Mouse (Mus musculus) intestine, postnatal 0 days (tissue): ENCODE results near the gene Ikzf4. TPM values are rescaled to one million over a fixed set of nuclear protein-coding genes. Genes with fewer than 3 reads are reported as not detected.
"Not testable (repeated sequence)": the region's sequence is repeated elsewhere in the genome, so short reads cannot be mapped to it uniquely, and the experiment has no call there.

Experiments
- ATAC-seq: fragments of 200-750 bp; cut with Nextera tagmentation; 2 replicates; pipeline ENCODE4 v1.8.0; 2017; ENCODE audit warnings: mild to moderate bottlenecking, moderate TSS enrichment, moderate library complexity
- H3K27ac ChIP-seq: fragments of 300-500 bp; sonication (generic); 2 replicates; pipeline ENCODE4 v1.5.1; 2014; ENCODE audit warnings: mild to moderate bottlenecking, low read depth, low read length, moderate library complexity
- H3K27me3 ChIP-seq: fragments of 300-500 bp; sonication (generic); replicated peaks from 2 replicates; pipeline ENCODE4 v1.6.1; 2014; ENCODE audit warnings: low read length, mixed read lengths; ENCODE audit not compliant: control insufficient read depth, insufficient read depth
- H3K36me3 ChIP-seq: fragments of 300-500 bp; sonication (generic); 2 replicates; pipeline ENCODE4 v1.6.1; 2014; ENCODE audit warnings: mild to moderate bottlenecking, moderate library complexity; ENCODE audit not compliant: control insufficient read depth, insufficient read depth
- H3K4me1 ChIP-seq: fragments of 300-500 bp; sonication (generic); replicated peaks from 2 replicates; pipeline ENCODE4 v1.6.1; 2014; ENCODE audit warnings: antibody characterized with exemption, low read length, mixed read lengths; ENCODE audit not compliant: control insufficient read depth, insufficient read depth
- H3K4me2 ChIP-seq: fragments of 300-500 bp; sonication (generic); replicated peaks from 2 replicates; pipeline ENCODE4 v1.6.1; 2014; ENCODE audit warnings: low read depth, mild to moderate bottlenecking, moderate library complexity
- H3K4me3 ChIP-seq: fragments of 300-500 bp; sonication (generic); 2 replicates; pipeline ENCODE4 v1.5.1; 2014; ENCODE audit warnings: low read depth, low read length
- H3K9ac ChIP-seq: fragments of 300-500 bp; sonication (generic); 2 replicates; pipeline ENCODE4 v1.6.1; 2014; ENCODE audit warnings: mild to moderate bottlenecking, low read depth, low read length
- H3K9me3 ChIP-seq: fragments of 300-500 bp; sonication (generic); 2 replicates; pipeline ENCODE4 v1.6.1; 2016; ENCODE audit warnings: mixed run types; ENCODE audit not compliant: control insufficient read depth
- CTCF ChIP-seq: sonication (generic); IDR thresholded peaks from 2 replicates; pipeline ENCODE4 v1.5.1; 2016; ENCODE audit warnings: low read depth, mild to moderate bottlenecking, control low read depth, antibody characterized with exemption, moderate library complexity
- WGBS: fragments of 180-500 bp; shearing (Covaris S2); extraction: QIAGEN DNeasy Blood & Tissue Kit; methylation state at CpG from one replicate; pipeline ENCODE4 v1.1.7; 2014; 5-methylcytosine and 5-hydroxymethylcytosine counted together
- polyA plus RNA-seq: library from polyadenylated mRNA; unstranded; fragments of >200 nt; fragmentation: Nextera tagmentation; extraction: Ambion mirVana; gene quantifications from 2 replicates; pipeline ENCODE4 v1.2.1, GENCODE M21; 2015

The Ikzf4 gene
- polyA plus RNA-seq, 1 experiment from 2014 or later, result 0.95 TPM

- Histone ChIP-seq H3K4me2 (peak overlapping the region; percentile 79), H3K27ac (0 out of 2 replicates have a peak overlapping the region, but pooled peaks have one; percentile 46), H3K9me3 (no peaks in the 10 kb centered on the region), H3K4me3 (peak overlapping the region; percentile 86), H3K4me1 (no peaks in the 10 kb centered on the region), H3K9ac (peak overlapping the region; percentile 89), H3K36me3 (peaks cover 20% of the 10 kb centered on the region), H3K27me3 (no peaks in the 10 kb centered on the region)
- ATAC-seq, result no peak
- no peak for TF ChIP-seq CTCF
- 29% methylated on average over 7 of the region's 7 CpGs for WGBS
These were observed 20.4 kb downstream of the Ikzf4 start for GRCm38 (mm10) chr10:128625287-128625894.

GRCm38 (mm10) chr10:128623106-128623613 lies 22.6 kb downstream of the Ikzf4 start:
- H3K36me3 ChIP-seq, result peaks cover 20% of the 10 kb centered on the region
- H3K27ac ChIP-seq, H3K27me3 ChIP-seq, H3K9me3 ChIP-seq, ATAC-seq, H3K4me2 ChIP-seq, H3K4me3 ChIP-seq, H3K9ac ChIP-seq, H3K4me1 ChIP-seq: not testable (repeated sequence)
- WGBS, result 83% methylated on average over 4 of the region's 4 CpGs

DNA sequence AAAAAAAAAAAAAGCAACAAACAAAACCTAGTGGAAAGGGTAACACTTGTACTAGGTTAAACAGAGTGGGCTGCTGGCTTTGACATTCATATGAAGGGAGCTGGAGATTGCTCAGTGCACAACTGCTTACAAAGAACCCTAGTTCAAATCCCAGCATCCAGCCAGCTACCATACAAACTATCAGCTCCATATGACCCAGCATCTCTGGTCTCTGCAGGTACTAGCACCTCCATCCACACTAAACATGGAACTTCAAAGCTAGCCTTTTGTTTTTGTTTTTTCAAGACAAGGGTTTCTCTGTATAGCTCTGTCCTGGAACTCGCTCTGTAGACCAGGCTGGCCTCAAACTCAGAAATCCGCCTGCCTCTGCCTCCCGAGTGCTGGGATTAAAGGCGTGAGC lies 23.1 kb downstream of the Ikzf4 start:
- 91% methylated on average over 4 of the region's 4 CpGs for WGBS

GRCm38 (mm10) chr10:128621986-128622520 lies 23.7 kb downstream of the Ikzf4 start:
- WGBS, result 72% methylated on average over 3 of the region's 3 CpGs
- Histone ChIP-seq H3K36me3 (peaks cover 20% of the 10 kb centered on the region), H3K27ac (no peak overlapping the region), H3K9ac (no peak overlapping the region), H3K4me1 (no peaks in the 10 kb centered on the region), H3K27me3 (no peaks in the 10 kb centered on the region), H3K4me2 (no peak overlapping the region), H3K9me3 (no peaks in the 10 kb centered on the region), H3K4me3 (no peak overlapping the region)
- peak; percentile 35 for TF ChIP-seq CTCF
- no peak for ATAC-seq

More for the DNA sequence above, 23.1 kb downstream of the Ikzf4 start:
- Histone ChIP-seq H3K4me3 (no peak overlapping the region), H3K4me2 (no peak overlapping the region), H3K27ac (no peak overlapping the region), H3K9ac (no peak overlapping the region), H3K9me3 (no peaks in the 10 kb centered on the region), H3K36me3 (peaks cover 20% of the 10 kb centered on the region), H3K27me3 (no peaks in the 10 kb centered on the region), H3K4me1 (no peaks in the 10 kb centered on the region)
- no peak for TF ChIP-seq CTCF
- no peak for ATAC-seq

DNA sequence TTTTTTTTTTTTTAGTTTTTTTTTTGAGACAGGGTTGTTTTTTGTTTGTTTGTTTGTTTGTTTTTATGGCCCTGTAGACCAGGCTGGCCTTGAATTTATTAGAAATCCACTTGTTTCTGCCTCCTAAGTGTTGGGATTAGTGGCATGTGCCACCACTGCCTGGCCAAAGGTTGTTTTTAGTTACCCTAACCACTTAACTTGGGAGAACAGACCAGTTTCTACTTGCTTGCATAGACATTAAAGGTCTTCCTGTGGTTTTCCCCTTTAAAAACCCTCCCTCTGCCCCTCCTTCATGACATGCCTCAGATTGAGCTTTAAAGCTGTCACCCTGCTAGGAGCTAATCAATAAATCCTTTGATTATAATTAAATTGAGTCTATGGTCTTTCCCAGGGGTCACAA lies 25.6 kb downstream of the Ikzf4 start:
- no peak for ATAC-seq

DNA sequence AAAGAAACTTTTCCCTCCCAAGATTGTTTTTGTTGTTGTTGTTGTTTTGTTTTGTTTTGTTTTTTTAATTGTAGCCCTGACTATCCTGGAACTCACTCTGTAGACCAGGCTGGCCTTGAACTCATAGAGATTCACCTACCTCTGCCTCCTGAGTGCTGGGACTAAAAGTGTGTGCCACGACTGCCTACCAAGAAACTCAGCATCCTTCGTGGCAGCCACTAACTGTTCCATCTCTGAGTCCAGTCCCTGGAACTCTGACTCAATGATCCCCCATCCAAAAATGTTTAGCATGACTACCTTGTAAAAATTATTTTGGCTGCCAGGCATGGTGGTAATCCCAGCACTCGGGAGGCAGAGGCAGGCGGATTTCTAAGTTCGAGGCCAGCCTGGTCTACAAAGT lies 26.6 kb downstream of the Ikzf4 start:
- not testable (repeated sequence) for H3K9me3 ChIP-seq, ATAC-seq, H3K4me1 ChIP-seq, H3K27ac ChIP-seq, H3K9ac ChIP-seq, H3K27me3 ChIP-seq, H3K4me3 ChIP-seq, H3K4me2 ChIP-seq
- H3K36me3 ChIP-seq, result peaks cover 10% of the 10 kb centered on the region
- WGBS, result 92% methylated on average over 5 of the region's 5 CpGs

More for the DNA sequence above, 25.6 kb downstream of the Ikzf4 start:
- no peak for TF ChIP-seq CTCF
- Histone ChIP-seq H3K9ac (no peak overlapping the region), H3K27ac (no peak overlapping the region), H3K4me2 (no peak overlapping the region), H3K4me1 (no peaks in the 10 kb centered on the region), H3K36me3 (peaks cover 20% of the 10 kb centered on the region), H3K27me3 (no peaks in the 10 kb centered on the region), H3K9me3 (no peaks in the 10 kb centered on the region), H3K4me3 (no peak overlapping the region)
